Mouse (Mus musculus): ENCODE data around the gene Ugt1a1. TPM values are rescaled to one million over a fixed set of nuclear protein-coding genes. Genes with fewer than 3 reads are reported as not detected.
A peak's percentile ranks its signal among the peaks of the same experiment; 100 is the strongest.
"Not testable (repeated sequence)": the region's sequence is repeated elsewhere in the genome, so short reads cannot be mapped to it uniquely, and the experiment has no call there.

Ugt1a1 gene
- 0.34 TPM in 1 of 2 replicates, not detected in the other for polyA plus RNA-seq (2015; fragmentation: Nextera tagmentation; extraction: Ambion mirVana)

DNA sequence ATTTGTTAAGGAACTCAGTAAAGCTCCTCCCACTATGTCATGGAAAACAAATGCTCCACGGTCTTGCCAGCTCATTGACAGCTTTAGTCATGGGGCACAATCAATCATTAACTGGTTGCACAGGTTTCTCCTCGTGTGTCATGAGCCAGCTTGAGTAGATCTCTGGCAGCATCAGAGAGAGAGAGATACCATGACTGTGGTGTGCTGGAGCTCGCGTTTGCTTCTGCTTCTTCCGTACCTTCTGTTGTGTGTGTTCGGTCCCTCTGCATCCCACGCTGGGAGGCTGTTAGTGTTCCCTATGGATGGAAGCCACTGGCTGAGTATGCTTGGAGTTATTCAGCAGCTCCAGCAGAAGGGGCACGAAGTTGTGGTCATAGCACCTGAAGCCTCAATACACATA lies at the start of gene Ugt1a1:
Ugt1a1 (plus strand) TSS at position 148 of the 400 bp plus-strand sequence.
- Histone ChIP-seq H3K27me3 (replicated peaks) (no peaks in the 10 kb centered on the region), H3K27ac (replicated peaks) (no peak within 1 kb of the TSS), H3K9me3 (replicated peaks) (peaks cover 52% of the 10 kb centered on the region), H3K36me3 (no peaks in the 10 kb centered on the region), H3K4me1 (no peaks in the 10 kb centered on the region), H3K9ac (replicated peaks) (no peak within 1 kb of the TSS), H3K4me2 (no peak within 1 kb of the TSS), H3K4me3 (replicated peaks) (no peak within 1 kb of the TSS)
- no peak for ATAC-seq (ENCODE audit: low FRiP score)
- 70% methylated on average over 8 of the region's 8 CpGs for WGBS

DNA sequence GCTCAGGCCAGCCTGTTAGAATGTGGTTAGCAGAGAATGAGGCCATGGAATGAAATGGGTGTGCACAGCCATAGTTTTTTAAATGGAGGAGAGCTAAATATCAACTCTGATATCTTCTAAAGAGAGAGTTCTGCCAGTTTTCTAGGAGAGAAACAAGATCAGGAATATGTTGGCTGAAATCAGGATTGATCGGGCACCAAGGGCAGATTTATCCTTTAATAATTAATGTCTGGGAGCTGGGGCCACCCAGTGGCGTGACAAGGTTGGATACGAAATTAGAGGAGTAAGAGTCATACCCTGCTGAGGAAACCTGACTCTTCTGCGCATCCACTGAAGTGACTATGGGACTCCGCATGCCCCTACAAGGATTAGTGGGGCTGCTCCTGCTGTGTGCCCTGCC lies 46.0 kb upstream of the Ugt1a1 start, which contains the start of gene Ugt1a5:
Ugt1a5 (plus strand) TSS at position 302 of the 400 bp plus-strand sequence.
- 88% methylated on average over 5 of the region's 5 CpGs for WGBS

DNA sequence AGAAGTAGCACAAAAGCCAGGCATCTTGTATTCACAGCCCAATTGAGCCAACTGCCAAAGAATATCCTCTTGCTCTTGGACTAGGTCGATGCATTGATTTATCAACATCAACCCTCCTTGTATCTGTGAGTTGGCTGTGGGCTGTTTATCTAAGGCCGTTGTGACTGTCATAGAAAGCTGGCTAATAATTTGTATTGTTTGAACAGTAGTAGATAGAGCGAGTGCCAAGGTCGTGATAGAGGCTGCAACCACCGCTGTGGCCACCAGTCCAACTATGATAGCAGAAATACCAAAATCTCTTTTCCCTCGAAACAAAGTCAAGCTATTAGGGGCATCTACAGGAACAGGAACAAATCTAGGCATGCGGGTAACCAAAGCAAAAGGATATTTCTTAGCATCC lies 39.6 kb upstream of the Ugt1a1 start:
- H3K36me3 ChIP-seq; H3K27me3 ChIP-seq (replicated peaks); H3K4me3 ChIP-seq (replicated peaks); H3K9ac ChIP-seq (replicated peaks); ATAC-seq (ENCODE audit: low FRiP score); H3K4me2 ChIP-seq; H3K27ac ChIP-seq (replicated peaks); H3K4me1 ChIP-seq; H3K9me3 ChIP-seq (replicated peaks): not testable (repeated sequence)
- 94% methylated on average over 7 of the region's 7 CpGs for WGBS

More for the DNA sequence above, 46.0 kb upstream of the Ugt1a1 start, which contains the start of gene Ugt1a5:
- Histone ChIP-seq H3K4me3 (replicated peaks) (no peak within 1 kb of the TSS), H3K27ac (replicated peaks) (no peak within 1 kb of the TSS), H3K27me3 (replicated peaks) (no peaks in the 10 kb centered on the region), H3K36me3 (no peaks in the 10 kb centered on the region), H3K4me2 (no peak within 1 kb of the TSS), H3K9me3 (replicated peaks) (no peaks in the 10 kb centered on the region), H3K9ac (replicated peaks) (no peak within 1 kb of the TSS), H3K4me1 (no peaks in the 10 kb centered on the region)
- ATAC-seq (ENCODE audit: low FRiP score): no peak

DNA sequence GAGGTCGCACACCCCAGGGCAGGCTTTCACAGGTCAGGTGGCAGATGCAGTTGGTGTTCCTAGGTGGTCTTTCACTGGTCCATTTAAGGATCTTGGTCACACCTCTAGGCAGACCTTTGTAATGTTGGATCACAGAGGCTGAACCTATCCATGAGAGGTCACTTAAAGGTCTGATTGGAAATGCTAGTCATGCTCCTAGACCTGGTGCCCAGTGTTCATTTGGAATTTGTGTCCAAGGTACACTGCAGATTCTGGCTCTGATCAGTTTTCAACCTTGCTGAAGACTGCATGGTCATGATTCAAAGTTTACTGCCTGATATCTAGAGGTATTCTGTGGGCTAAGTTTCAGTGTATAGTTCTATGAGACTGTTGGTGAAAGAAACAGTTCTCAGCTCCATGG lies 32.1 kb upstream of the Ugt1a1 start:
- H3K9me3 ChIP-seq (replicated peaks): peaks cover 9% of the 10 kb centered on the region; the same call in 1 of the 2 replicates
- no peaks in the 10 kb centered on the region for H3K36me3 ChIP-seq
- H3K27me3 ChIP-seq (replicated peaks): no peaks in the 10 kb centered on the region
- H3K4me2 ChIP-seq: no peak overlapping the region
- no peak for ATAC-seq (ENCODE audit: low FRiP score)
- no peak overlapping the region for H3K4me3 ChIP-seq (replicated peaks)
- no peaks in the 10 kb centered on the region for H3K4me1 ChIP-seq
- no peak overlapping the region for H3K27ac ChIP-seq (replicated peaks)
- WGBS: 90% methylated on average over 1 of the region's 1 CpGs
- H3K9ac ChIP-seq (replicated peaks): no peak overlapping the region

DNA sequence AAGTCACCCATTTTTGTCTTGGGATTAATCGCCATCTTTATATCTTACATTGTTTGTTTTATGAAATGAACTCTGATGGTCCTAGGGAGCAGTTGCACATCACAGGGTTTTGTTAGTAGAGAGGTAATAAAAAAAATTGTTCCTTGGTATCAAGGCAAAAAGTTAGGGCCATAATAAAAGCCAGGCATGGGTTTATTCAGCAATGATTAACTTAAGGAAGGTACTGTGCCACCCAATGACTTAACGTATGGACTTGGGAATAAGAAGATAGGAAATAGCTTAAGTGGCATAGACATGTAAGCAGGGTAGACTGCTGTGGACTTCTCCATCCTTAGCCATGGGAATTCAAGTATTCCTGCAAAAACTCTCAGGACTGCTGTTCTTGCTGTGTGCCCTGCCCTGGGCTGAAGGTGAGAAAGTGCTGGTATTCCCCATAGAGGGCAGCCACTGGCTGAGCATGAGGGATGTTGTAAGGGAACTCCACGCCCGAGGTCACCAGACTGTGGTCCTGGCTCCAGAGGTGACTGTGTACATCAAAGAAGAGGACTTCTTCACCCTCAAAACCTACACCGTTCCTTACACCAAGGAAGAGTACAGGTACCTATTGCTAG lies 25.3 kb upstream of the Ugt1a1 start:
- no peaks in the 10 kb centered on the region for H3K27me3 ChIP-seq (replicated peaks)

DNA sequence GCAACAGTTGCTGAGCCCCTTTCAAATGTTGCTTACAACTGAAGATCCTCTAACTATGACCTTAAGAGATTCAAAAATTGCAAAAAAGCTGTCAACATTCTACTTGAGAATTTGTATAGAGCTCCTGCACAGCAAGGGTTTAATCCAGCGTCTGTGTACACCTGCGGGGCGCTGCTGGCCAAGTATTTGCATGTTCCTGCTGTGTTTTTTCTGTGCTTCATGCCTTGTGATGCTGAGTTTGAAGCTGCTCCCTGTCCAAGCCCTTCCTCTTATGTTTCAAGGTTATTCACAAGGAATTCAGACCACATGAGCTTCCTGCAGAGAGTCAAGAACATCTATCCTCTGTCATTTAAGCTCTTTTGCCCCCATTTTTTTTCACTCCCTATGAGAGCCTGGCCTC lies 19.6 kb upstream of the Ugt1a1 start:
- H3K27ac ChIP-seq (replicated peaks): no peak overlapping the region
- H3K27me3 ChIP-seq (replicated peaks): no peaks in the 10 kb centered on the region
- H3K4me1 ChIP-seq: no peaks in the 10 kb centered on the region
- H3K9me3 ChIP-seq (replicated peaks): no peaks in the 10 kb centered on the region
- H3K36me3 ChIP-seq: no peaks in the 10 kb centered on the region
- WGBS: 78% methylated on average over 3 of the region's 3 CpGs
- H3K9ac ChIP-seq (replicated peaks): no peak overlapping the region
- no peak overlapping the region for H3K4me2 ChIP-seq
- ATAC-seq (ENCODE audit: low FRiP score): no peak
- H3K4me3 ChIP-seq (replicated peaks): no peak overlapping the region

More for the DNA sequence above, 25.3 kb upstream of the Ugt1a1 start:
- Histone ChIP-seq H3K4me2 (no peak overlapping the region), H3K27ac (replicated peaks) (no peak overlapping the region), H3K36me3 (no peaks in the 10 kb centered on the region), H3K9me3 (replicated peaks) (no peaks in the 10 kb centered on the region), H3K9ac (replicated peaks) (no peak overlapping the region), H3K4me1 (no peaks in the 10 kb centered on the region), H3K4me3 (replicated peaks) (no peak overlapping the region)
- WGBS: 89% methylated on average over 5 of the region's 5 CpGs
- no peak for ATAC-seq (ENCODE audit: low FRiP score)

DNA sequence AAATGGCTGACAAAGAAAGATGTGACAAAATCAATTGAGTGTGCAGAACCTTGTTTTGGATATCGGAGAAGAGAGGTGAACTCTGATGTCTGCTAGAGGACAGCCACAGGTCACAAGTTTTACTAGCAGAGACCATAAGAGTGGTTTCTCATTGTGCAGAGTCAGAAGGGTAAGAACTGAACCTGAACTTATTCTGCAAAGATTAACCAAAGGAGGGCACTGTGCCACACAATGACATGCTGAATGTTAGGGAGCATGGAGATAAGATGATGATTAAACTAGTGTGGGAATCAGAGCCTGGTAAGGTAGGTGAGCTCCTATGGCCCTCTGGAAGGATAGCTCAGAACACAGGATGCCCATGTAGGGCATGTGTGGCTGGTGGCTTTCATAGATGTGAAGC lies 16.1 kb upstream of the Ugt1a1 start:
- no peak for ATAC-seq (ENCODE audit: low FRiP score)
- Histone ChIP-seq H3K4me2 (no peak overlapping the region), H3K27me3 (replicated peaks) (no peaks in the 10 kb centered on the region), H3K9ac (replicated peaks) (no peak overlapping the region), H3K36me3 (no peaks in the 10 kb centered on the region), H3K4me1 (no peaks in the 10 kb centered on the region), H3K9me3 (replicated peaks) (no peaks in the 10 kb centered on the region), H3K27ac (replicated peaks) (no peak overlapping the region), H3K4me3 (replicated peaks) (no peak overlapping the region)
- 88% methylated on average over 1 of the region's 1 CpGs for WGBS

DNA sequence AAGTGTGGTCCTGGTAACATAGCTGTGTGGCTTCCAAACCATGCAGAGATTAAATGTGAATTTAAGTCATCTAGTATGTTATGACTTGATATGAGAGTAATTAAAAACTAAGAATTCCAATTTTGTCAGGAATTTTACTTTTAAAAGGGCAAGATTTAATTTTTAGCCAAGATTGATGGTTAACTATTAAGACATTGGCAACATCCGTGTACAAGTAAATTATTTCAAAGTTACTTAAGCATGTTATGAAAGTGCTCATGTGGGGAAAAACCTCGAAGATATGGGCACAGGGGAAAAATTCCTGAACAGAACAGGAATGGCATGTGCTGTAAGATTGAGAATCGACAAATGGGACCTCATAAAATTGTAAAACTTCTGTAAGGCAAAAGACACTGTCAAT lies 14.3 kb upstream of the Ugt1a1 start:
- no peaks in the 10 kb centered on the region for H3K9me3 ChIP-seq (replicated peaks)

DNA sequence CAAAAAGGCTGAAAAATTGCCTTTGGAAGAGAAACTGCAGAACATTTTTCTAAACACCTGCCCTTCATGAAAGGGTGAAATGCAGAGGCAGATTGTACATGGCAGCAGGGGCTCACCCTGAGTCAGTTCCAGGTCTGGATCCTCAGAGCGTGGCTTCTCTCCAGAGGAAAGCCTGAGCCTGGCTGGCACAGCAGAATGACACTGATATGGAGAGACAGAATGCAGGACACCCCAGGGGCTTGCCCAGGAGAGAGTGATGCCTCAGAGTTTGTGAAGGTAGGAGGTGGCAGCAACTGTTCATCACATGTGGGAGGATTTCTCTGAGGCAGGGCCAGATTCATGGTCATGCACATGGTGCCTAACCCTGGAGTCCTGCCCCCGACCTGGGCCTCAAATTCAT lies 11.8 kb upstream of the Ugt1a1 start:
- no peak overlapping the region for H3K4me2 ChIP-seq
- no peak for ATAC-seq (ENCODE audit: low FRiP score)
- no peak overlapping the region for H3K27ac ChIP-seq (replicated peaks)
- H3K36me3 ChIP-seq: no peaks in the 10 kb centered on the region
- no peak overlapping the region for H3K4me3 ChIP-seq (replicated peaks)
- H3K4me1 ChIP-seq: peaks cover under 1% of the 10 kb centered on the region
- H3K9me3 ChIP-seq (replicated peaks): 0 out of 2 replicates have a peak, but pooled peaks cover 2% of the 10 kb centered on the region
- 76% methylated on average over 2 of the region's 2 CpGs for WGBS
- H3K9ac ChIP-seq (replicated peaks): no peak overlapping the region
- H3K27me3 ChIP-seq (replicated peaks): no peaks in the 10 kb centered on the region

More for the DNA sequence above, 14.3 kb upstream of the Ugt1a1 start:
- WGBS: 76% methylated on average over 3 of the region's 3 CpGs
- no peak overlapping the region for H3K9ac ChIP-seq (replicated peaks)
- no peaks in the 10 kb centered on the region for H3K27me3 ChIP-seq (replicated peaks)
- no peak overlapping the region for H3K4me3 ChIP-seq (replicated peaks)
- no peak for ATAC-seq (ENCODE audit: low FRiP score)
- no peak overlapping the region for H3K27ac ChIP-seq (replicated peaks)
- no peaks in the 10 kb centered on the region for H3K36me3 ChIP-seq
- no peaks in the 10 kb centered on the region for H3K4me1 ChIP-seq
- no peak overlapping the region for H3K4me2 ChIP-seq

DNA sequence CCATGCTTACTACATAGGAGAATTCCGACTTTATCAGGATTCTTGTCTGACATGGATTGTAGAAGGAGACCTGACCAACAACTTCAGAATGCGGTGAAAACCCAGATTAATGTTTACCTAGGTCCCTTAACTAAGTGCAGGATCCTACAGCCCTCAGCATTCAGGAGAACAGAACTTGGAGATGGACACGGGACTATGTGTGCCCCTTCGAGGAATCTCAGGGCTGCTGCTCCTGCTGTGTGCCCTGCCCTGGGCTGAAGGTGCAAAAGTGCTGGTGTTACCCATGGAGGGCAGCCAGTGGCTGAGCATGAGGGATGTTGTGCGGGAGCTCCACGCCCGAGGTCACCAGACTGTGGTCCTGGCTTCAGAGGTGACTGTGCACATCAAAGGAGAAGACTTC lies 11.3 kb upstream of the Ugt1a1 start, which contains the start of gene Ugt1a2:
Ugt1a2 (plus strand) TSS at position 146 of the 400 bp plus-strand sequence.
- peaks cover 5% of the 10 kb centered on the region for H3K4me1 ChIP-seq
- WGBS: 82% methylated on average over 7 of the region's 7 CpGs

DNA sequence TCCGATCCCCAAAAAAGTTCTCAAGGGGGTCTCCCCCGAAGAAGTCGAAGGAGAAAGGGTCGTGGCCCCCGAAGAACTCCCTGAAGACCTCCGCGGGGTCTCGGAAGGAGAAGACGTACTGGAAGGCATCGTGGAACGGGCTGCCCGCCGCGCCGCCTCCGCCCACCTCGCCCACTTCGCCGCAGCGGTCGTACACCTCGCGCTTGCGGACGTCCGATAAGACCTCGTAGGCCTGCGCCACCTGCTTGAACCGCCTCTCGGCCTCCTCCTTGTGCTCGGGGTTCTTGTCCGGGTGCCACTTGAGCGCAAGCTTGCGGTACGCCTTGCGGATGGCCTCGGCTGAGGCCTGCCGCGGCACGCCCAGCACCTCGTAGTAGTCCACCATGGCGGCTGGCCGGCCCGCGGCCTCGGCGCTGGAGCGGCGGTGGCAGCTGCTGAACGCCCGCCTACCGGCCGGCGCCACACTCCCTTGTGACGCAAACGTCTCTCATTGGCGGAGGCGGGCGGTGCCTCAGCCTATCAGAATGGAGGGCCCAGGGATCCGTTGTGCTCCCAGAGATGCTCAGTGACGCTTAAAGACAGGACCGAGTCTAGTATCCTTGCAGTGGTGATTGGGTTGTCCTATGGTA lies 6.4 kb upstream of the Ugt1a1 start, which contains the start of gene Dnajb3:
Dnajb3 (minus strand) TSS at position 489 of the 629 bp plus-strand sequence.
- peak within 1 kb of the TSS; percentile 89 for H3K4me2 ChIP-seq
- H3K9me3 ChIP-seq (replicated peaks): 0 out of 2 replicates have a peak, but pooled peaks cover 2% of the 10 kb centered on the region
- peak; percentile 100 for ATAC-seq (ENCODE audit: low FRiP score)
- H3K4me3 ChIP-seq (replicated peaks): peak within 1 kb of the TSS; percentile 51
- 6% methylated on average over 62 of the region's 62 CpGs for WGBS
- H3K9ac ChIP-seq (replicated peaks): peak within 1 kb of the TSS; percentile 71
- no peaks in the 10 kb centered on the region for H3K27me3 ChIP-seq (replicated peaks)
- peaks cover 11% of the 10 kb centered on the region for H3K4me1 ChIP-seq
- no peaks in the 10 kb centered on the region for H3K36me3 ChIP-seq
- peak within 1 kb of the TSS; percentile 76 for H3K27ac ChIP-seq (replicated peaks)

More for the DNA sequence above, 11.3 kb upstream of the Ugt1a1 start, which contains the start of gene Ugt1a2:
- Histone ChIP-seq H3K4me2 (no peak within 1 kb of the TSS), H3K4me3 (replicated peaks) (no peak within 1 kb of the TSS), H3K36me3 (no peaks in the 10 kb centered on the region), H3K27ac (replicated peaks) (no peak within 1 kb of the TSS), H3K9me3 (replicated peaks) (0 out of 2 replicates have a peak, but pooled peaks cover 2% of the 10 kb centered on the region), H3K27me3 (replicated peaks) (no peaks in the 10 kb centered on the region), H3K9ac (replicated peaks) (no peak within 1 kb of the TSS)
- no peak for ATAC-seq (ENCODE audit: low FRiP score)

Data from neural tube, embryonic 15.5 days (tissue).